ENCODE assay signal across 8 mouse cellular contexts in the genomic region with DNA sequence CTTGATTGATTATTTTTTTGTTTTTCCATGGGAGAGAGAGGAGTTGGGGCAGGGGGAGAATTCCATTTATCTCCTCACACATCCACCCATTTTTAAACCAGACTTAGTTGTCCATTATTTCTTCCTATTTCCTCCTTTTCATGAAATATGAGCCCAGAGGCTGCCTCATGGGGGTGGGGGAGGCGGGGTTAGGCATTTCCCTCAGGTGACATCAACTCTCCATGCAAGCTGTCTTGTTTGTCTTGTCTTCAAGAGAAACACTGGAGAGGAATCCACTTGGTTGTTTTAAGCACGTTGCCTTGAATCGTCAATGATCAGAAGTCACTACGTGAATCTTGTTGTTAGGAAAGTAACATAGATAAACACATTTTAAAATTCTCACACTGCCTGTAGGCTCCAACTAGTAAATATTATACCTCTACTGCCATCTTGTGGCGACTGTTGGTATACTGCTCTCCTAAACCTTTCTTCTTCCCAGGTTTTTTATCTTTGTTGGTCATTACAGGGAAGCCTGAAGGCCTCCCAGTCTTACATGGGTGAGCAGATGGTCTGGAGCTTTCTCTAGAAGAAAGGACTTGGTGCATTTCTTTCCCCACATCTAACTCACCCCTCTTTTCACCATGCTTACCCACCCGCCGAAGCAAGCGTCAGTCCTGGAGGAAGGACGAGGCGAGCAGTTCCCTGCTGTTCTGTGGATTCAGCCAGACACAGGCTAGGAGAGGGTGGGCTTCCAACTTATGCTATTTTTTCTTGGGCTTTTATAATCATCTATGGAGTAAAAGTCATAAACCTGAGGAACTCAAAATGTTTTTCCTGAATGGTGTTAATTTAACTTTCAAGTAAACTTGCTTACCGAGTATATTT. TPM values are rescaled to one million over a fixed set of nuclear protein-coding genes. Genes with fewer than 3 reads are reported as not detected.
DNase-seq lines count a peak whose midpoint lies in the region; ATAC-seq lines count a peak whose summit lies in the region.

No protein-coding gene starts in this region.

- H3K4me3 ChIP-seq in intestine, embryonic 14.5 days (ENCODE audit: low read depth, low read length), result no peak overlapping the region
- H3K4me3 ChIP-seq in midbrain, embryonic 11.5 days (ENCODE audit: low read depth, low read length), result no peak overlapping the region

- peaks cover 21% of the 10 kb centered on the region for H3K4me1 ChIP-seq in intestine, embryonic 14.5 days (replicated peaks; ENCODE audit: control insufficient read depth, insufficient read depth, low read length)
- no peaks in the 10 kb centered on the region for H3K4me1 ChIP-seq in midbrain, embryonic 11.5 days (ENCODE audit: control insufficient read depth, insufficient read depth, low read length)

- H3K36me3 ChIP-seq in intestine, embryonic 14.5 days (ENCODE audit: control insufficient read depth, insufficient read depth, low read length), result no peaks in the 10 kb centered on the region
- H3K36me3 ChIP-seq in midbrain, embryonic 11.5 days (ENCODE audit: control insufficient read depth, insufficient read depth, low read length), result no peaks in the 10 kb centered on the region

- peak; percentile 36 for DNase-seq in thymus, postnatal 0 days (ENCODE audit: low spot score)
- no peak for DNase-seq in thymus, adult 18-20 months
- DNase-seq in cerebellum, postnatal 14 days, result peak; percentile 79 to 81
- peak; percentile 51 to 81 for DNase-seq in frontal cortex, postnatal 36 days (ENCODE audit: low spot score in 2 of 2)
- DNase-seq in intestine, embryonic 14.5 days (ENCODE audit: low spot score), result peak; percentile 88
- DNase-seq in left cerebral cortex, postnatal 25 days (ENCODE audit: low spot score in 2 of 2), result peak; percentile 66 to 70
- DNase-seq in midbrain, embryonic 11.5 days (ENCODE audit: low spot score, missing footprints), result peak; percentile 96
- peak; percentile 23 for DNase-seq in telencephalon, adult 2 months (ENCODE audit: low read depth, low spot score)

- H3K9ac ChIP-seq in intestine, embryonic 14.5 days (ENCODE audit: low read length), result no peak overlapping the region
- no peak overlapping the region for H3K9ac ChIP-seq in midbrain, embryonic 11.5 days (ENCODE audit: low read length)

- 0 out of 2 replicates have a peak, but pooled peaks have one; percentile 36 for ATAC-seq in intestine, embryonic 14.5 days (replicated peaks; ENCODE audit: low FRiP score, low TSS enrichment, low read depth)
- ATAC-seq in midbrain, embryonic 11.5 days (ENCODE audit: low FRiP score), result peak; percentile 70; the same call in 1 of the 2 replicates

- H3K9me3 ChIP-seq in intestine, embryonic 14.5 days (ENCODE audit: control insufficient read depth, low read length), result no peaks in the 10 kb centered on the region
- no peaks in the 10 kb centered on the region for H3K9me3 ChIP-seq in midbrain, embryonic 11.5 days (ENCODE audit: control insufficient read depth, low read length)

- no peaks in the 10 kb centered on the region for H3K27me3 ChIP-seq in intestine, embryonic 14.5 days (replicated peaks; ENCODE audit: control insufficient read depth, insufficient read depth, low read length)
- peaks cover 2% of the 10 kb centered on the region; the same call in 1 of the 2 replicates for H3K27me3 ChIP-seq in midbrain, embryonic 11.5 days (ENCODE audit: control insufficient read depth, insufficient read depth, low read length)

- intact Hi-C loops in left cerebral cortex, postnatal 25 days (cut with DNase I), result loop anchor here (5.0 to 10.0 kb wide), 2 partner anchors 211 to 1511 kb away; no protein-coding TSS in a partner anchor

- WGBS in intestine, embryonic 14.5 days, result 45% methylated on average over 11 of the region's 11 CpGs
- 40% methylated on average over 11 of the region's 11 CpGs for WGBS in midbrain, embryonic 11.5 days

- no peak overlapping the region for H3K27ac ChIP-seq in intestine, embryonic 14.5 days (ENCODE audit: low read depth)
- H3K27ac ChIP-seq in midbrain, embryonic 11.5 days (ENCODE audit: low read depth, low read length), result no peak overlapping the region

- peak overlapping the region; percentile 27; the same call in 1 of the 2 replicates for H3K4me2 ChIP-seq in intestine, embryonic 14.5 days (ENCODE audit: low read length)
- H3K4me2 ChIP-seq in midbrain, embryonic 11.5 days, result no peak overlapping the region

RNA-seq across cellular contexts. Expression of a gene that starts 8.7 kb away (rescaled TPM):
- polyA plus RNA-seq in thymus, postnatal 0 days (2015; fragmentation: Nextera tagmentation; extraction: Ambion mirVana), result 0.27 TPM in 2 replicates
- 14.2 and 16.9 TPM in 2 replicates for polyA plus RNA-seq in intestine, embryonic 14.5 days (2014; fragmentation: Nextera tagmentation; extraction: Ambion mirVana)
- total RNA-seq in left cerebral cortex, postnatal 25 days (2021), result 10 to 100 TPM; 16.1 to 19.0 TPM
- polyA plus RNA-seq in midbrain, embryonic 11.5 days (2014; fragmentation: Nextera tagmentation; extraction: Ambion mirVana), result 4.9 and 6.1 TPM in 2 replicates

Comparison
In these comparisons a context has a peak if more than half of its experiments do, and no peak if none do; other contexts are left out.
1. DNase-seq: peak in thymus, postnatal 0 days (single experiment), cerebellum, postnatal 14 days (2 of 2), frontal cortex, postnatal 36 days (2 of 2), intestine, embryonic 14.5 days (single experiment), left cerebral cortex, postnatal 25 days (2 of 2), midbrain, embryonic 11.5 days (single experiment) and telencephalon, adult 2 months (single experiment); none in thymus, adult 18-20 months (0 of 2).